Mouse (Mus musculus) olfactory bulb, adult 2 months (tissue): ENCODE results near the gene Slc44a3.

ENCODE experiments used
- CTCF ChIP-seq: fragments of 200-500 bp; IDR thresholded peaks from 2 replicates; pipeline ENCODE4 v1.5.1; 2012; ENCODE audit warnings: low read depth, mild to moderate bottlenecking, low read length, moderate library complexity; ENCODE audit not compliant: insufficient read depth
- POLR2A ChIP-seq: fragments of 200-500 bp; IDR thresholded peaks from 2 replicates; pipeline ENCODE4 v1.6.1; 2012; ENCODE audit warnings: mild to moderate bottlenecking, low read depth, low read length, moderate library complexity; ENCODE audit not compliant: insufficient read depth

- TF ChIP-seq CTCF, result no peak
- TF ChIP-seq POLR2A, result no peak
Measured at GRCm38 (mm10) chr3:121480030-121480960, 51.9 kb downstream of the Slc44a3 start.
